Mouse (Mus musculus): Measurements from ENCODE around the gene Gper1.
A peak's percentile ranks its signal among the peaks of the same experiment; 100 is the strongest.

The Gper1 gene

DNA sequence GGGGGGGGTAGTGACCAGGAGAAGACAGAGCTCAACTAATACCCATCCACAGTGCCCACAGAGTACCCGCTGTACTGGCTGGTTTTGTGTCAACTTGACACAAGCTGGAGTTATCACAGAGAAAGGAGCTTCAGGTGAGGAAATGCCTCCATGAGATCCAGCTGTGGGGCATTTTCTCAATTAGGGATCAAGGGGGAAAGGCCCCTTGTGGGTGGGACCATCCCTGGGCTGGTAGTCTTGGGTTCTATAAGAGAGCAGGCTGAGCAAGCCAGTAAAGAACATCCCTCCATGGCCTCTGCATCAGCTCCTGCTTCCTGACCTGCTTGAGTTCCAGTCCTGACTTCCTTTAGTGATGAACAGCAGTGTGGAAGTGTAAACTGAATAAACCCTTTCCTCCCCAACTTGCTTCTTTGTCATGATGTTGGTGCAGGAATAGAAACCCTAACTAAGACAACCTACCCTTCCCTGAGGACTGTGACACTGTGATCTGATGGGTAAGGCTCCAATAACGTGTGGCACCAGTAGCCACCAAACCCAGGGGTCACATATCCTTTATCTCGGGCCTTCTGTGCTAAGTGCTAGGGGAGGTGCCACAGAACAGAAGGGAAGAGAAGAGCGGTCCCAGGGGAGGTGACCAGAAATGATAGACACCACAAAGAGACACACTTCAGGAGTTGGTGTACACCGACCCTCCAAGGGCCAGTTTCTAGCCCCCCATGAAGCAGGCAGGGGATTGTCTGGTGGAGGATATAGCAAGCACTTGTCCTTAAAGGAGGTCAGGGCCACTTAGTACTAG, 32.4 kb upstream of the Gper1 start:
- peak in 1 of 2 experiments; percentile 47 for DNase-seq (ENCODE audit: low spot score in 2 of 2)

DNA sequence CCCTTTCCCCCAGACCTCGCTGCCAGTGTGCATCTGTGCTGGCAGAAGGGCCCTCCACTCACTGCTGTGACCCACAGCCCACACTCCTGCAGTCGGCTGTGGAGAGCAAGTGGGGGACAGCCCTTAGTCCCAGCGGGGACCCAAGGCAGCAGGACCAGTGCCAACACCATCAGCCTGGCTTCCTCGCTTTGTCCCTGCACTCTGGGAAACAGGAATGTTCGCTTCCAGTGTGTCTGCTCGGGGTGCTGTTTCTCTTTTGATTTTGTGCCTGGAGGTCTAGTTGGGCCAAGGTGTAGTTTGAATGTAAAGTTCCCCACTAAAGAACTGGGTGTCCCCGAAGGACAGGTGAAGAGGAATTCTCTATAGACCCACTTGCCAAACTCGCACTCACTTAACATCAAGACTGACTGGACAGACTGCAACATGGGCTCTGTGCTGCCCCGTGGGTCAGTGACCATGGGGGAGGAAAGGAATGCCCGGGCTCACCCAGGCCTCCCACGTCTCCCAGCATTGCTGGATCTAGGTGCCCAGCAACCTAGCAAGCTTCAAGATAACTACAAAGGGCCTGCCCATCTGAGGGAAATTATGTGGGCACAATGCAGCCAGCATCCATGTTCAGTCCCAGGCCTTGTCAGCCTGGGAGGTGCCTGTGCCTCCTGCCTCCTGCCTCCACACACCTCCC, 31.5 kb upstream of the Gper1 start:
- DNase-seq (ENCODE audit: low spot score in 2 of 2): no peak

DNA sequence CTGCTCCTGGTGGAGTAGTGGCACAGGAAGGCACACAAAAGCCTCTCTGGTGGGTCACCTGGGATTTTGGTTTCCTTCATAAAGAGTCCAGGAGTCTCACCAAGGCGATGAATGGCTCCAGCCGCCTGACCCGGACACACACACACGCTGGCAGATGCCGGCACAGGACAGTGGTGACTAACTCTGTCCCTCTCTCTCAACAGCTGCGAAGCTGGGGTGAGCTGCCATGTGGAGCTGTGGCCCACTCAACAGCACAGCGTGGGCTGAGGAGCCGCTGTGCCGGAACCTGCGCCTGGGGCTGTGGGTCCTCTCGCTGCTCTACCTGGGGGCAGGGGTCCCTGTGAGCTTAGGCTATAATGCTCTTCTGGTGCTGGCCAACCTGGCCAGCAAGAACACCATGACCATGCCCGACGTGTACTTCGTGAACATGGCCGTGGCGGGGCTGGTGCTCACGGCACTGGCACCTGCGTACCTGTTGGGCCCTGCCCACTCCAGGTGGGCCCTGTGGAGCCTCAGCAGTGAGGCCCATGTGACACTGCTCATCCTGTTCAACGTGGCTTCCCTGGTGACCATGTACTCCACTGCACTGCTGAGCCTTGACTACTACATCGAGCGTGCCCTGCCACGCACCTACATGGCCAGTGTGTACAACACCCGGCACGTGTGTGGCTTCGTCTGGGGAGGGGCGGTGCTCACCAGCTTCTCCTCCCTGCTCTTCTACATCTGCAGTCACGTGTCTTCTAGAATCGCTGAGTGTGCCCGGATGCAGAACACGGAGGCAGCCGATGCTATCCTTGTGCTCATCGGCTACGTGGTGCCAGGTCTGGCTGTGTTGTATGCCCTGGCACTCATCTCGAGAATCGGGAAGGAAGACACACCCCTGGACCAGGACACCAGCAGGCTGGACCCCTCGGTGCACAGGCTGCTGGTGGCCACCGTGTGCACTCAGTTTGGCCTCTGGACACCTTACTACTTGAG, 30.4 kb upstream of the Gper1 start:
- peak in 1 of 2 experiments; percentile 65 for DNase-seq (ENCODE audit: low spot score in 2 of 2)

DNA sequence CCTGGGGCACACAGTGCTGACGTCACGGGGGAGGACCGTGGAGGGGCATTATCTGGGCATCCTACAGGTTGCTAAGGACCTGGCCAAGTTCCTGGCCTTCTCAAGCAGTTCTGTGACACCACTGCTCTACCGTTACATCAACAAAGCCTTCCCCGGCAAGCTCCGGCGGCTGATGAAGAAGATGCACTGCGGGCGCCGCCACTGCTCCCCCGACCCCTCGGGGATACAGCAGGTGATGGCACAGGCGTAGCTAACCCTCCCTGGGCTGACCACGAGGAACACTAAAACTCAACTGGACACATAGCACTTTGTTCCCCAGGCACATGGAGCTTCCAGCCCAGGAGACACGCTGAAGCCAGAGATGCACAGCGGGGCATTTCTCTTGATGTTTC, 29.8 kb upstream of the Gper1 start:
- no peak for DNase-seq (ENCODE audit: low spot score in 2 of 2)

DNA sequence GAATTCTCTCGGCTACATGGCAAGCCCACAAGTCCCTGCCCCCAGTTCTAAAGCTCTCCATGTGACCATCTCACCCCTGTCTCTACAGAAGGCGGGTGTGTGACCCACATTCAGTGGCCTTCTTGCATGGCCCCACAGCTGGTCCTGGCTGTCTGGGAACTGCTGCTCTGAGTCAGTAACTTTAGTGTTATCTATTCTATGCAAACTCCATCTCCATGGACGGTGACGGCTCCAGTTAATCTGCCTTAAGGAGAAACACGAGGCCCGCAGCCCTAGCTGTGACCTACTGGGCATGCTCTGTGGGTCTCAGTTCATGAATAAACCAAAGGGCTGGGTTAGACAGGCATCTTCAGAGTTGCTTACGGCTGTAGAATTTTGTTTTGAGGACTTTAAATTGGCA, 28.6 kb upstream of the Gper1 start:
- no peak for DNase-seq (ENCODE audit: low spot score in 2 of 2)

DNA sequence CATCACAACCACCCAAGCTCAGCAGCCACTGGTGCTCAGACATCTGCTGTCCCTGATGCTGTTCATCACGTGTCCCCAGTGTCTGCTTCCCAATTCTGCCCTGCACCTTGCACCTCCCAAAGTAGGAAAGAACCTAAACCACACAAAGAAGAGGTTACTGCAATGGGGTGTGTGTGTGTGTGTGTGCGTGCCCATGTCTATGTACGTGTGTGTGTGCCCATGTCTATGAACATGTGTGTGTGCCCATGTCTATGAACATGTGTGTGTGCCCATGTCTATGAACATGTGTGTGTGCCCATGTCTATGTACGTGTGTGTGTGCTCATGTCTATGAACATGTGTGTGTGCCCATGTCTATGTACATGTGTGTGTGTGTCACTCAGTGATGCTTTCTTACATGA, 27.4 kb upstream of the Gper1 start:
- DNase-seq (ENCODE audit: low spot score in 2 of 2): no peak

DNA sequence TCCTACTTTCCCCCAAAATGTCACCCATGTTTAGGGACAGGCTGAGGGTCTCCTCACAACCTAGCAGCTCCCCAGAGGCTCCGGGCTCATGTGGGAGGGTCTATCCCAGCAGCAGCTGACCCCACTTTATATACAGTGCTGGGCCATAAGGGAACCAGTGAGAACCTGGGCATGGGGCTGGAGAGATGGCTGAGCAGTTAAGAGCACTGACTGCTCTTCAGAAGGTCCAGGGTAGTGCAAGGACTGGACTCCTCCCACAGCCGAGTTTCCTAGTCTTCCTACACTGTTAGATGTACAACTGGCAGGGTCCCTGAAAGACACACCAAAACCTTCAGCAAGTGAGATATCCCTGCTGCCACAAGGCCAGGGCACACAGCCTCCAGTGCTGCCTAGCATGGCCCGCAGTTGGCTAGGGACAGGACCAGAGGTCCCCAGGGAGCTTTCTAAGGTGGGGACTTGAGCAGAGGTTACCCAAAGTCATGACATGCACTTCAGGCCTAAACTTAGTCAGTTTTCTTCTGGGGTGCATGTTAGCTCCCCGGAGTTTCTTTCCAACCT, 25.5 kb upstream of the Gper1 start:
- no peak for DNase-seq (ENCODE audit: low spot score in 2 of 2)

DNA sequence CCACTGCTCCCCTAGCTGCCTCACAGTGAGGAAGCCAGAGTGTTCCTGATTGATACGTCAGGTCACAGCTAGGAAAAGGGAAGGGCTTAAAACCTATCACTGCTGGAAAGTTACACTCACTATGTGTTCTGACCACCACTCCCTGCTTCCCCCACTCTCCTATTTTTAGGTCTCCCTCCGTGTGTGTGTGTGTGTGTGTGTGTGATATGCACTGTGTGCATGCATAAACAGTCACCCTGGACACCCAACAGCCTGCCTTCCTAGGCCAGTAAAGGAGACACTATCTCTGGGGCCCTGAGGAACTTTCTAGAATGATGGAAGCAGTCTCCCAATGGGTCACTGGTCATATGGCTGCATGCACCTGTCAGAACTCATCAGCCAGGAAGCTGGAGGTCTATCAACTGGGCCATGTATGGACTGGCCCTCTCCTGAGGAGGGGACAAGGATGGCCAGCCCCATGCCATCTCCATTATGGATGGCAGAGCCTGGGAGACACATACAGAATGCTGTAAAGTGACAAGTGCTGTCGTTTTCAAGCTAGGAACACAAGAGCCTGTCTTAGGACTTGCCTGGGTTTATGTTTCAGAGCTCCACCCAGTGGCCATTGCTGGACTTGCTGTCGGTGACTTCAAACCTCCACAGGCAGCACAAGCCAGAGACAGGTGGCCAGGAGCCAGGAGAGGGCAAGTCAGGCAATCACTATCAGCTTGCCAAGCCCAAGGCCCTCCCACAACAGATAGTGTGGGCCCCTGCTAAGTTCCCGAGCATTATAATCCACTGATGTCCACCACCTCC, 24.8 kb upstream of the Gper1 start:
- peak; percentile 94 to 96 for DNase-seq (ENCODE audit: low spot score in 2 of 2)

DNA sequence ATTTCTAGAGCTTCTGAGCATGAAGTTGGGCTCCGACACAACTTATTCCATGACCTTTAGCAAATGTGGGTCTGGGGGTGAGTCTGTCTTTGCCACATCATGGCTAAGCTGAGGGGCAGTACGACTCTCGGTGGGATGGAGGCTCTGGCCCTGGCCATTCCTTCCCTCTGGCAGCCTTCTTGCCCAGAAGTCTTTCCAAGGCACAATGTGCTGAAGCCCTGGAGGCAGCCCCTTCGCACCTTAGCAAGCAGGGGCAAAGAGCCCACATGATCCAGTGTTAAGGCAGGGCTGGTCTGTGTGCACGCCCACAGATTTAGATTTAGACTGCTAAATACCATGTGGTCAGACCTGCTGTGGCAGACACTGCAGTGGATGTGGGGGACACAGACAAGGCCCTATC, 24.2 kb upstream of the Gper1 start:
- no peak for DNase-seq (ENCODE audit: low spot score in 2 of 2)

DNA sequence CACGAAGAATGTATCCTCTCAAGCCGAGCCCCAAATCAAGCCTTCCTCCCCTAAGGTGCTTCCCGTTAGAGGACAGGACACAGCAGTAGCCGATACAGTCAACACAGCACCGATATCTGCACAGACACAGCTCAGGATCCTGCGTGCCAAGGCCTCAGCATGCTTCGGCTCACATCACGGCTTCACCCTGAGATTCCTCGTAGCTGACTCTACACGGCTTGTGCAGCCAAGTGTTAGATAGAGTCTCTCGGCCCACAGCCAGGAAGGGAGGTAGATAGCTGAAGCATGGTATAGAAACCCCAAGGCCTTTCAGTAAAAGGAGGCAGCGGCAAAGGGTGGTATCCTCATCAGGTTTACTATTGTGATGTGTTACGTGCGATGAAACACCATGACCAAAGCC, 23.0 kb upstream of the Gper1 start:
- no peak for DNase-seq (ENCODE audit: low spot score in 2 of 2)

DNA sequence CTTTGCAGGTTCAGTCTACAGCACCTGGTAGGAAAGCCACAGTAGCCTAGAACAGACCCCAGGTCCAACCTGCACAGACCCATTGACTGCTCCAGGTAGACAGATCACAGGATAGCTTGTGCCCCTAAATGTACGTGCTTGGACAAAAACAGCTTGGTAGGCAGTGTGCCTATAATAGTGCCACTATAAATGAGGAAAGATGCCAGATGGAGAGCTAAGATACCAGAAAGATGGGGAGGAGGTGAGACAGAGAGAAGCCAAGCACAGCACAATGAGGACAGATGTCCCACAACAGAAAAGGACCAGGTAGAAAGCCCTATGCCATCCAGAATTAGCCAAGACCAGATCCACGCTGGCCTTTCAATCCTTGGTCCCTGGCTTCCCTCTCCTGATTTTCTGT, 20.8 kb upstream of the Gper1 start:
- DNase-seq (ENCODE audit: low spot score in 2 of 2): no peak

DNA sequence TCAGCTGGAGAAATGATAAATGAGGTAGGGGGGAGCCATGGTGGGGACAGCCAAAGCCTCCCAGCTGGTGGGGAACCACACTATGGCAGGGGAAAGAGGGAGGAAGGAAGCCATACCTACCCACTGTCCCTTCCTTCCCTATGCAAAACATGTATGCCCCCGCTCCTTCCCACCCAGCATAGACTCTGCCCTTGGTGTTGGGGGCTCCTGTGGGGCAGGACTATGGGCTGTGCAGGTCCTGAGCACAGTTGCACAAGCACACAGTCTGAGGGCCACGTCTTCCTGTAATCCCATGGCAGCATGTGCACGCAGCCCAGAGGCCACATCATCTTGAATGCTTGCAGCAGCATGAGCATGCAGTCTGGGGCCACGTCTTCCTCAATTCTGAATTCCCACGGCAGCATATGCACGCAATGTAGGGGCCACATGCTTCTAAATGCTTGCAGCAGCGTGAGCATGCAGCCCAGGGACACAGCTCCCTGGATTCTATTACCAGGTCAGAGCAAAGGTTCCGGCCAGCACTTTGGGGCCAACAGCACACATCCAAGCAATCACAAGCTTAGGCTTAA, 19.2 kb upstream of the Gper1 start:
- DNase-seq (ENCODE audit: low spot score in 2 of 2): no peak

DNA sequence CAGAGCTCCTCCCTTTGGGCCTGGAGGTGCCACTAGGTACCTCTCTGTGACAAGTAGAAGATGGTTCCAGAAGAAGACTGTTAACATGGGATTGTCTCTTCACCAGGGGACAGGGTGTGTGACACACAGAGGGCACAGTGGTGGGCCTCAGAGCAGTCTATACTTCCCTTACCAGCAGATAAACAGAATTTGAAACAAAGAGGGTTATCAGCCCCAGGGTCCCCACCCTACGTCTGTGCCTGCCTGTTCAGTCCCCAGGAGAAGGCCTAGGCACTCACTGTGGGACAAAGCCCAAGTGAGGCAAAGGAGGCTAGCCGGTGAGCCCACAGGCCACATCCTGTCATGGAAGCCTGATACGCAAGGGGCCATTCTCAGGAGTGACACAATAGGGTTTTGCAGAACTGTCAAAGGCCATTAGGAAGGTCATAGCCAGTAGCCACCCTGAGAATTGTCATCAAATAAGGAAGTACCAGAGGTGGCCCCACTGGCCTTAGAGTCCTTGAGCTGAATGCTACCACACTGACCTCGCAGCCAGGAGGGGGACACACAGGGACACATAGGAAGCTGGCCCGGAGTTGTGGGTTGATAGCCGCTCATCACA, 18.1 kb upstream of the Gper1 start, which contains the start of gene C130050O18Rik:
C130050O18Rik (plus strand) TSS at position 480 of the 601 bp plus-strand sequence.
- DNase-seq (ENCODE audit: low spot score in 2 of 2): peak in 1 of 2 experiments; percentile 42

DNA sequence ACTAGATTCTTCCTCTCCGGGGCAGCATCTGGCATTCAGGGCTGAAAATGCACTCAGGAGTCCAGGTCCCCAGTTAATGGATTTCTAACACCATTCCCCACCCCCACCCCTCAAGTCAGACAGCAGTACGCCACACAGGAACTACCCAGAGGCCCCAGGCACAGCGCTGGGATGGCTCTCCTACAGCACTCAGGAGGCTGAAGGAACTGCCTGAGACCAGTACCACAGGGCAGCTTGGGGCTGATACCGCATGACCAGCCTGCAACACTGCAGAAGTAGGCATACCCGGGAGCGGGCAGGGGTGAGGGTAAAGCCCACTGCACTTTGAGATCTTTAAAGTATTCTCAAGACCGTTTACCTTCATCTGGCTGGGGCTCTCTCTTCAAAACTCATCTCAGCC, 17.5 kb upstream of the Gper1 start:
- no peak for DNase-seq (ENCODE audit: low spot score in 2 of 2)

DNA sequence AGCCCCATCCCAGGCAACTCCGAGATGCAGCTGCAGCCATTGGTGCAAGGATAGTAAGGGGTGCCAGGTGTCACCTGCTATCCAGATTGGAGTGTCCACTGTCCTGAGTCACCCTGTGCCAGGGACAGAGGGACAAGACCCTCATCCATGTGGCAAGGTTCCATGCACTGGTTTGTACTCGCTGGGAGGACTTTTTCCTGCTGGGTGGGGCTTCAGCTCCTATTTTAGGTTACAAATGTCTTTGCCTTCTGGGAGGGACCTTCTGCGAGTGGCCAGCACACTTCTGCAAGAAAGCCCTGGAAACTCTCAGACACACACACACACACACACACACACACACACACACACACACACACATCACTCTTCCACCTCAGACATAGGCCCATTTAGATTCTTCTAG, 17.0 kb upstream of the Gper1 start:
- DNase-seq (ENCODE audit: low spot score in 2 of 2): no peak

DNA sequence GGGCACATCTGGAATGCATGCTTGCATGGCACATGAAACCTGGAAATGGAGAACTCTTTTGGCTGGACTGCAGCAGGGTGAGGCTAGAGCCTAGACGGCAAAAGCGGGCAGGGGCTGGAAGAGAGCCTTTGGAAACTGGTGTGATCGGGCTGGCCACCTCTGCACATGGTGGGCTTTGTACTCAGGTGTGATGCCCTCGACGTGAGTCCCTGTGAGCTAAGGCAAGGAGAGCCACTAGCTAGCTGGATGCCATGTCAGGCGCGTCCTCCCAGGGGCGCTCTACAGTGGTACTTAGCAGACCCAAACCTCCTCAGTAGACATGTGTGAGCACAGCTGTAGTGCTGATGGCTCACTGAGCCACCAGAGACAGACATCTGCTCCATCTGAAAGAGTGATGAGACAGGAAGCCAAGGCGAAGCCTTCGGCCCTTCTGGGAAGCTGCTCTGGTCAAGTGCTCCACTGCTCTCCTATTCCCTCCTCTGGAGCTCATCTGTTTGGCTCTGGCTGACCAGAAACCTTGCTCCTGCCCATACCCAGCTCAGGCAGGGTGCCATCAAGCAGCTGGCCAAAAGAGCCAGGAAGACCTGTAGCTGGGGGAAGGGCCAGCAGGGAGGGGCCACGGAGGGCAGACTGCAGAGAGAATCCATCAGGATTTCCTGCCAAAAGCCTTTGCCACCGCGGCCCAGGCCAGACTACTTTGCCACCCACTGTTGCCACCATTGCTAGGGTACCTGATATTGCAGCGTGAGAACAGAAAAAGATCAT, 15.6 kb upstream of the Gper1 start:
- no peak for DNase-seq (ENCODE audit: low spot score in 2 of 2)

DNA sequence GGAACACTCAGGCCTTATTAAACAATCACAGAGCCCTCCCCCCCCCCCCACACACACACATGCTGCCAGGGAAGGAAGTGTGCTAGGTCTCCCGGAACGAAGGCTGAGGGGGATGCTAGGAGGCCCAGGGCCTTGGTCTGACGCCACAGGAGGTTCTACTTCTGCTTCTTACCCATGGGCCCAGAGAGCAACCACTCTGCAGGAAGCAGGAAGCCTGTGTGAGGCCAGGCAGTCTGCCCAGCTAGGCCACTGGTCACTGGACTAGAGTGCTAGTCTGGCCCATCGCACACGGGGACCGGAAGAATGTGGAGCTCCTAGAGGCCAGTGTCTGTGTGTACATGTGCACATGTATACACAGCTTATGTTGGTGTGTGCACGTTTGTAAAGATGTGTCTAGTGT, 14.4 kb upstream of the Gper1 start:
- peak in 1 of 2 experiments; percentile 45 for DNase-seq (ENCODE audit: low spot score in 2 of 2)

DNA sequence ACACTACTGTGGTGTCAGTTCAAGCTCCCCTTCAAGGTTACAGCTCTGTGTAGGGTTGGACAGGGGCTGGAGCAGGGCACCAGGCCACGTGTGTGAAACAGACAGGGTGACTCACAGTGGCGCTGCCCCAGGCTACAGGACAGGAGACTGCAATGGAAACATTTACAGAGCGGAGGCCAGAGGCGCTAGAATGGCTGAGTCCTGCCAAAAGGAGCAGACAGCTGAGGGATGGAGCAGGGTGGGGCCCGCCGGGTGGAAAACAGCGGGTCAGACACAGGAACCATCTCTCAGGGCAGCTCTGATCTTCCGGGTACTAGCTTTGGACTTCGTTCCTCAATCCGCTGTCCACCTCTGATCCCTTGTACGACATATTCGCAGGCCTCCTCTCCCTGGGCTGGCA, 13.5 kb upstream of the Gper1 start:
- no peak for DNase-seq (ENCODE audit: low spot score in 2 of 2)

DNA sequence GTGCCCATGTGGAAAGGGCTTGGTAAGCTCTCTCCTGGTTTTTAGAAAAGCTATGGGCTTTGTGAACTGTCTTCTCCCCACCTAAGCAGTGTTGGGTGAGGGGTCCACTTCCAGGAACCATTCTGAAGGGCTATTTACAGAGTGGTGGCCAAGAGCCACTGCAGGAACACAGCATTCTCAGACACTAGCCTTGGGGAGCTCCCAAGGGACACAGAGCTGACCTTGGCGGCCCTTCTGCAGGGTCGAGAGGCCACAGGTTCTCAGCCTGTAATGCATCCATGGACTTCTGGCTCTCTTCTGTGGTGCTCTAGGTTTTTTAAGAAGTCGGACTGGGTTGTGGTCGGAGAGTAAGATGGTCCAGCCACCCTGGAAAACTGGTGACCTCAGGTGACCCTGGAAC, 12.9 kb upstream of the Gper1 start:
- DNase-seq (ENCODE audit: low spot score in 2 of 2): no peak

DNA sequence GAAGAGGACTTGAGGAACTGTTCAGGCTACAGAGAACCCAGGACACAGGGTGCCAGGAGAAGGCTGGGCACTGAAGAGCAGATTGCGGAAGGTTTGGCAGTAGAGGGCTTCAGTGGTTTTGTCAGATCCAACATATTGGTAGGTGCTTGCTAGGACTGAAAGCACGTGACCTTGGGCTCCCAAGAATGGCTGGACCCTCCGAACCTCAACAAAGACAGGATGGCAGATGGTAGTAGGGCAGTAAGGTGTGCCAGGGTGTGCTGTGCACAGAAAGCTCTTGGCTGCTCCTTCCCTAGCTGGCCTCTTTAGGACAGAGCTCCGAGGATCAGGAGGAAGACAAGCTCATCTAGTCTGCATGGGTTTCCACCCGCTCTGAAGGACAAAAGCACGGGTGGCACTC, 11.8 kb upstream of the Gper1 start:
- DNase-seq (ENCODE audit: low spot score in 2 of 2): no peak
